Mouse (Mus musculus) telencephalon, adult 2 months (tissue): ENCODE results near the gene Tarbp1.

Experiments
- DNase-seq: peaks from one replicate; pipeline ENCODE4 v3.0.0-alpha.2; 2011; ENCODE audit warnings: low read depth, low spot score

The Tarbp1 gene

DNA sequence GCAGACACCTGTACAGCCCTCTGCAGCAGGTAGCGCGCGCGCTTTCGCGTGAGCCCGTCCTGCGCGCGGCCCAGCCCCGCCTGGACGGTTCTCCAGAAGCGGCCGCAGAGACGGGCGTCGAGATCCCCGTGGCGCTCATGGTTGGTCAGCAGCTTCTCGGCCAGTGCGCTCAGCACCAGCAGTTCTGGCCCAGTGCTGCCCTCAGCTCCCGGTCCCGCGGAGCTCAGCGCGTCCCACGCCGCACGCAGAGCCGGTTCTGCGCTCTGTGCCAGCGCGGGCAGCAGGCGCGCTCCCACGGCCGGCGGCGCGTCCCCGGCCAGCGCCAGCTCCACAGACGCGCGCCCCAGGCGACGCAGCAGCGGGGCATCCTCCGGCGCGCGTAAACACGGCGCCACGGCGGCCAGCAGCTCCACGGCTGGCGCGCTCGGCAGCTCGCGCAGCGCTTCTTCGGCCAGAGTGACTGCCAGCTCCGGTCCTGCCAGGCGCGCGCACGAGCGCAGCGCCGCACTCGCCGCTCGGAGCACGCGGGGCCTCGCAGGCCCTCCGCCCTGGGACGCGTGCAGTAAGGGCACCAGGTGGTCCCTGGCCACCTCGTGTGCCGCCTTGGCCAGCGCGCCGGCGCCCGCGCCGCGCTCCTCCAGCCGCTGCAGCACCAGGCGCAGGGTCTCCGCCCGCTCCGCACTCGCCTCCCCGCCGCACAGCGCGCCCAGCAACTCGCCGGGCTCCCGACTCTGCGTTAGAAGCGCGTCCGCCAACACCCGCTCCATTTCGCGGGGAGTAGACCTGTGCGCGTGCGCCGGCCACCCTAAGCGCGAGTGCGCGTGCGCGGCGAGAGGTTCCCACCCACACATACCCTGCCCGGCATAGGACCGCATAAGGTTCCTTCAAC lies at the start of gene Tarbp1:
Gene Tarbp1 (minus strand): TSS at position 767 of the 889 bp plus-strand sequence.
- DNase-seq, result peak; percentile 69

DNA sequence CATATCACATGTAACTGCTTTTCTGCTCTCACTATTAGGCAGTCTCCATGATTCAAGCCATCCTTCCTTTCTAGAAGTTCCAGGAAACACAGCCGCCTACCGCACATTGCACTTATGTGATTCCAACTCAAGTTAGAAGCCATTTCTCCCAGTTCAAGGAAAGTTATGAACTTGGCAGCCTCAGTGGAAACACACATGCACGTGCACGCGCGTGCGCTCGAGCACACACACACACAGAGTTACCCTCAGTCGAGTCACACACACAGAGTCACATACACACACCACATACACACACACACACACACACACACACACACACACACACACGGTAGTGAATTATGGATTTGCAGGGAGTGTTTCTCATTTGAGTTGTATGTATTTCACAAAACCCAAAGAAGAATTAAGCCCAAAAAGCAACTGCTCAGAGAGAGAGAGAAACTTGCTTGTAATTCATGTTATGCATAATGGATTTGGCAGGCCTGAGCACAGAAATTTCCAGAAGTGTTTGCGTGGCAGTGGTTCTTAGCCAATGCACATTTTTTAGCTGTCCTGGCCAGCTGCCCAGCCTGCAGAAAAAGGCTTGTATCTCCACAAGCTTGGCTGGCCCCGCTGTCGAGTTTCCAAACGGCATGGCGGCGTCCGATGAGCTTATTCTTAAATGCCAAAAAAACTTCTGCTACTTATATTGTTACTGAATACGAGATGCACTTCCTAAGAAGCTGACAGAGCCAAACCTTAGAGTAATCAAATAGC lies 49.5 kb upstream of the Tarbp1 start:
- DNase-seq, result peak; percentile 94

DNA sequence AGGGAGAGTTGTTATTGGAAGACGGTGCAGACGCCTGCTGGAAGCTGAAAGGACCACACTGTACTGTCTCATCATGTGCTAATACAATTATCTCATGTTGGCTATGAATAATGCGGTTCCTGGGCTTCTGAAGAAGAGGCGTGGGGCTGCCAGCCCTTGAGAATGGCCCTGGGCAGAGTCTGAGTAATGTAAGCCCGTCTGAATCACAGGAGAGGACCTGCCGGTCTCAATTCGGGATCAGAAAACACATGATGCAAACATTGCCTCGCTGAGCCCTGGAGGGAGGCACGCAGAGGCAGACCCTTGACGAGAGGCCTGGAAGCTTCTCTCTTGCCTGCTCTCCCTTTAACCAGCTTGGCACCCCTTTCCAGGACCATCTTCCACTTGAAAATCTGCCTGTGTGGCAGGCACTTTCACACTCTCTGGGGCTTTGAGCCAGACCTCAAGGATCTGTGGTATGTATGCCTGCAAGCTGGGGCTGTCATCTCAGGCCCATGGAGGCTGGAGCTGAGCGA lies 48.3 kb upstream of the Tarbp1 start:
- DNase-seq, result no peak

DNA sequence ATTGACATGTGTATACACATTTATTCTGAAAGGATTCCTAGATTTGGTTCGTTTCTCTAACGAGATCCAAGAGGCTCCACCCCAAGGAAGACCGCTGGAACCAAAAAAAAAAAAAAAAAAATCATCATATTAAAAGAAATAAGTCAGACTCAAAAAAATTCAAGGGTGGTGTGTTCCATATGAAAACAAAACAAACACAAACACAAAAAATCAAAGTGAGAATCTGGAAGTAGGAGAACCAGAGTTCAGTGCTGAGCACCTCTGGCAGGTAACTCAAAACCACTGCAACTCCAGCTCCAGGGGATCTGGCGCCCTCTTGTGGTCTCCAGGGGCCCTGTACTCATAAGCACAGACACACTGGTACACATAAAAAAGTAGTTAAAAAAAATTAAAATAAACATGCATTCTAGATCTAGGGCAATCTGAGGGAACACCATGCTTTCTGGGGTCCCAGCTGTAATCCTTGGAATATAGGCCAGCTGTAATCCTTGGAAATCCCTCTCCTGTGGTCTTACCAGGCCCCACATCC lies 44.6 kb upstream of the Tarbp1 start:
- no peak for DNase-seq

DNA sequence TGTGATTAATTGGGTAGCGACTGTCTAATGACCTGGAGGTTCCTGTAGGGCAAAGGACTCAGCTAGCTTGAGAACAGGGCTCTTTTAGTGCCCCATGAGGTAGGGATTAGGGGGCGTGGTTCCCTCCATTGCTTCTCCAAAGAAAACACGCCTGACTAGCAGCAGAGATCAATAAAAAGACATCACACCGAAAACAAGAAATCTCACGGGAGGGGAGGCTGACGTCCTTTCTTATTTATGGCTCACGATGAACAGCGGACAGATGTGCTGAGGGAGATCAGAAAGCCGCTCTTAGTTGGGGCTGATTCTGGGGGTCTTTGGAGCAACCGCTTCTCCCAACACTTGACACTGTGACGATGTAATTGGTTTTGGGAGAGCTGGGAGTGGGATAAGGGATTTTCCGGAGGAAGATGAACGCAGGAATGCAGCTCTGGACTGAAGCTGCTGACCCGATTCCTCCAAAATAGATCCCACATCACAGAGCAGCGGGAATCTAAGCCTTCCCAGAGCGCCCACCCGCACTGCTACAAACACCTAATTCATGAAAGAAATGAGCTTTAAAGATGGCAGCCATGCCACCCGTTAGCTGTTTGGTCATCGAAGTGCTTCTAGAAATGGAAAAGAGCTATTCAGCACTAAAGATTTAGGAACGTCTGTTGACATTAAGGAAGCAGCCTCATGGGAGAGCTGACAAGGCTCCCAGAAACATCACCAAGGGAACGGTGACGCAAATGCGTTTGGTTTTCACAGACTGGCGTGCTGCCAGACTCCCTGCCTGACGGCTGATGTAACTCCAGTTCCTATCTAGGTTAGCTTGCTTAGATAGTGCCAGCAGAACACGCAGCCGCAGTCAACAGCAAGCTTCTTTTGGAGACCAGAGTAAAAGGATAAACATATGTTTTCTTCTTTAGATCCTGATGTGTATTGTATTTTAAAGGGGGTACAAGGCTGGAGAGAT lies 42.0 kb upstream of the Tarbp1 start:
- DNase-seq, result peak; percentile 98

DNA sequence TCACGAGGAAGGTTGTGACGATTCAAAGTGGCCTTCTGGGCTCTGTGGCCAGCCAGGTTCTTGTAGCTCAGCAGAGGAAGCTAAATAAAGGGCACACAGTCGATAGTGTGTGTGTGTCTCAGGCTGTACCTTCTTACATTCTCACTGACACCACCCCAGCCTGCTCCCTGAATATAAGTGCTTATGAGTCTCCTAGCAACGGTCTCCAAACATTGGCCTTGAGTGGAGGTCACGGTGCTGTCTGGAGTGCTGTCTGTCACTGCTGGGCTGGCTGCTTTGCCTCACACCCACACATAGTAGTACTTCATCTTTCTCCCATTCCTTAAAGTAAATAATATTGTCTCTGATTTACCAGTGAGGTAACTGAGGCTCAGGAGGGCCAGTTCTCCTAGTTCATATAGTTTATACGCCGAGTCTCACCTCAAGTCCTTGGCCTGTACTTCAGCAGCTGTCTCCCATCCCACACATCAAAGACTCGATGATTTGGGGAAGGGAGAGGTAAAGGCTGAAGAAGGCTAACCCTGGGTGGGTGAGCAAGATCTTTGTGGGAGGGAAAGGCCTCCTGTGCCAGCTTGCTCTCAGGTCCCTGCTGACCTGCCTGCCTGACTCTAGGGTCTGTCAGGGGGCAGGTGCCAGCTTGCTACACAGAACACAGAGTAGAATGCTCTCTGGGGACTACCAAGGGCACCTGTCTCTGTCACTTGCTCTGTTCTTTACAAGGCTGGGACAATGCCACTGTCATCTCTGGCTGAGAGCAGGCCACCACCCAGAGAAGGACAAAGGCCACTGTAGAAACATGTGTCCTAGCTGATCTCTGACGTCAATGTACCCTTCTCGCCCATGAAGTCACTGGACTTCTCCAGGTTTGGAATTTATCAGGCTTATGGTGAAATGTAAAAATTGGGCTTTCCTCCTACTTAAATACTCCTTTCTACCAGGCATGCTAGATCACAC lies 39.4 kb upstream of the Tarbp1 start:
- DNase-seq, result no peak

DNA sequence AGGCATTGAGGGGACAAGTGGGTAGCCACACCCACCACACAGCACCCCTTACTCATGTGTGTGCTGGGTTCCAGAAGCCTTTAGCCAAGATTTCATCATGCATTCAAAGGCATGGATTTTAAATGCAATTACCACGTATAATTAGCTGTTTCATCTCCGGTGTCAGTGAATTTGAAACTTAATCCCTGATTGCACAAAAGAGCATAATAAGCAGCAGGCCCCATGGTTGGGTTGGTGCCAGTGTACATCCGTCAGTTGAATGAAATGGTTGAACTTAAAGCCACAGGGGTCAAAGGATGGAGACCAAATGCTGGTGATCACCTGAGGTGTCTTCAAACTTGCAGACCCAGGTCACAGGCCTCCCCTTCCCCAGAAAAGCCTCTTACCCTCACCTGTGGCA lies 36.0 kb upstream of the Tarbp1 start:
- no peak for DNase-seq

DNA sequence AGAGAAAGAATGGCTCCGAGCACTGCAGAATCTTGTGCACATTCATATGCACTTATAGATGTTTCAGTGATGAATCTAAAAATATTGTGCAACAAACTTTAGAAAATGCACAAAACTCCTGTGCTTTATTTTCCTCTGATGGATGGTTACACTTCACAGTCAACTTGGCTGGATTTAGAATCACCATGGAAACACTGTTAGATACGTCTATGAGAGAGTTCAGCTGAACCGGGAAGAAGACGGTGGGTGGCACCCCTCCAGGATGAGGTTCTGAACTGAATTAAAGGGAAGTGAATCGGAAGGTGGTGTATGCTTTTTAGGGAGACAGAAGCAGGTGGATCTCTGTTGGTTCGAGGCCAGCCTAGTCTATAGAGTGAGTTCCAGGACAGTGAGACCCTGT lies 34.8 kb upstream of the Tarbp1 start:
- DNase-seq, result no peak

DNA sequence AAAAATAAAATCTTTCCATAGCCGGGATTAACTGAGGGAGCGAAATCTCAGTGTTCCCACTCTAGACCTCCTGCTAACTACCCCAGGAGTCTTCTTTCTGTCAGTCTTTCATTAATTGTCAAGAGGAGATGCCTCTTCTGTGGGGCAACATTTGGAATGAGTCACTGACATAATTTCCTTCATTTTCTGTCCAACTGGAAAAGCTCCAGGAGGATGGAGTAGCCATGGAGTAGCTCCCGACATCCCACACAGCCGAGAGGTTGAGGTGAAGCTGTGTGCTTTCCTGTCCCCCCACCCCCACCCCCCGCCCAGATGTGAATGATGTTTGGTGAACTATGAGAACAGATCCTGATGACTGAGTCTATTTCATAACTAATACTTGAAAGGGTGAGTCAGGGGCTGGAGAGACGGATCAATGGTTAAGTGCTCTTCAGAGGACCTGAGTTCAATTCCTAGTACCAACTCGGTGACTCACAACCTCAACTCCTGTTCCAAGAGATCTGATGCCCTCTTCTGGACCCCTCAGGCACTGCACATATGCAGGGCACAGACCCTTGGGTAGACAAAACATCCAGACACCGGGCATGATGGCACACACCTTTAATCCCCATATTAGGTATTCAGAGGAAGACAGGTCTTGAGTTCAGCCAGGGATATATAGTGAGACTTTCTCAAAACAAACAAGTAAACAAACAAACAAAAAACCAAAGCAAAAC lies 34.2 kb upstream of the Tarbp1 start:
- no peak for DNase-seq

DNA sequence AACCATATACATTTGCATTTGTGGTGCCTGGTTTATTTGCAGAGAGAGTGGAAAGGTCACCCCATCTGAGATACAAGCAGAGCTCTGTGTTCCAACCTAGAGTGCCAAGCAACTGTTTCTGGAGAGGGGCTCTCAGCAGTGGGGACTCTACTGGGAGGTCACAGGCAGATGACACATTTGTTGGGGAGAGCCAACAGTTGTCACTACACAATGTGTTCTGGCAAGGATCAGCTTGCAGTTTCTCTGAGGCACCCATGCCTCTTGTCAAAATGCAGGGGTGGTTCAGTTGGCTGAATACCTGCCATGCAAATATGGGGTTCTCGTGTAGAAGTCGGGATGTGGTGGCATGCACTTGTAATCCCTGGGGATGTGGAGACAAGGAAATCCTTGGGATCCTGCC lies 33.4 kb upstream of the Tarbp1 start:
- no peak for DNase-seq

DNA sequence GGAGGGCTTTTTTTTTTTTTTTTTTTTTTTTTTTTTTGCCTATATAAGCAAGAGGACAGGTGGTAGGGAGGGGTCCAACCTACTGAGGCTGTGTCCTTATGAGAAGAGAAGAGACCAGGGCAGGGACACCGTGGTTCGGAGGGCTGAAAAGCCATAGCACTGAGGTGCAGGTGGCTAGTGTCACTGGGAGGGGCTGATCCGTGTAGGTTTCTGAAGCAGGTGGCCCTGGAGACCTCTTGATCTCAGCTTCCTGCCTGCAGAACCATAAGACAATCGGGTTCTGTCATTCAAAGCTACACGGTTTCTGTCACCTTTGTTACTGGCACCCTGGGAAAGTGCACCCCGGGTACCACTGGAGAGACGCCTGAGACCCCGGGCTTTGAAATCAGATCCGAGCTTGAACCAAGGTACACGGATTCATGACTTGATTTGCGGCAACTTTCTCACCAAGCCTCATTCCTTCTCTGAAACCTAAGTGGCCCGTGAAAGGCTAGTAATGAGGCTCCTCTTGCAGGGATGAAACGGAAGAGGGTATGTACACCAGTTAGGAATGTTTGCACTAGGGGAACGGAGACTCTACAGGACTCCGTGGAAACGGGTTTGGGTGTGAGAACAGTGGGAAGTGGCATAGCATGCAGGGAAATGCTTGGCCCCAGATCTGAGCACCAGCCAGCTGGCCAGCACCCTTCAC lies 29.8 kb upstream of the Tarbp1 start:
- DNase-seq, result no peak

DNA sequence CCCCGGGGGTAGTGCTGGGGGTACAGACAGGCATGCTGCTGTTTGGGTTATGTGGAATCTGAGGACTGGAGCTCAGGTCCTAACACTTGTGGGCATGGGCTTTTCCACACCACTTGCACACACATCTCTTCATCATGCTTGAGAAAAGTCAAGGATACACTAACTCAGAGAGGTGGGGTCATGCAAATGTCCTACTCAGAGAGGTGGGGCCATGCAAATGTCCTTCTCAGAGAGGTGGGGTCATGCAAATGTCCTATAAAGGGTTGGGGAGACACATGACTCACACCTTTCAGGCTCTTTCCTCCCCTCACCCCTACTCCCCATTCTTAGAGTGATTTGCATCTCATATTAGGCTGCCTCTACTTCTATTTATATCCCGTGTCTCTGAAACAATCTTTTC lies 27.9 kb upstream of the Tarbp1 start:
- no peak for DNase-seq

DNA sequence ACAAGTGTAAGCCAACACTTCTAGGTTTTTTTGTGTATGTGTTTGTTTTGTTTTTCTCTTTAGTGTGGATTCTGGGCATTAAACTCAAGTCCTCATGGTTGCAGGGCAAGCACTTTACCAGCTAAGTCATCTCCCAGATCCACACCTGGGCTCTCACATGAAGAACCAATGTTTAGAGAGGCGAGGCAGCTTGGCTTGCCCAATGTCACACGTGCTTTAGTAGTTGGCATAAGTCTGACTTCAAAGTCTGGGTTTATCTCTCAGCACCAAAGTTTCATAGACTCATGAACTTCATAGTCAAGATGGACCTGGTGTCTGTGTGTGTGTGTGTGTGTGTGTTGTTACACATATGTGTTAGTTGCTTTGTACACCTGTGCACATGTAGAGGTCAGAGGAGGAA lies 24.5 kb upstream of the Tarbp1 start:
- DNase-seq, result no peak

DNA sequence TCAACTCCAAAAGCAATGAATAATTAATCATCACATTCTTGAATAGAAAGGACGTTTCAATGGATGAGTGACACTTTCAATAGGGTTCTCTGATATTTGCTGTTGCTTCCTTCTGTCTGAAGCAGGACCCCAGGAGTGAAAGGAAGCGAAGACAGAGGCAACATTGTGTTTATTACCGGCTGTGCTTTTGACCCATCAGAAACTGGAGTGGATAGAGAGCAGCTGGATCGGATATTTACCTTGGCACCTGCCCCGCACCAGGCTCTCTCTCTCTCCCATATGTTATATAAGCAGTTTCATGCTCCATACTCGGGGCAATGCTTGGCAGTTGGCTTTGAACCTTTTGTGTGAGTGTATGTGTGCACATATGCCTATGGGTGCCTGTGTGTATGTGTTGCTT lies 23.6 kb upstream of the Tarbp1 start:
- no peak for DNase-seq

DNA sequence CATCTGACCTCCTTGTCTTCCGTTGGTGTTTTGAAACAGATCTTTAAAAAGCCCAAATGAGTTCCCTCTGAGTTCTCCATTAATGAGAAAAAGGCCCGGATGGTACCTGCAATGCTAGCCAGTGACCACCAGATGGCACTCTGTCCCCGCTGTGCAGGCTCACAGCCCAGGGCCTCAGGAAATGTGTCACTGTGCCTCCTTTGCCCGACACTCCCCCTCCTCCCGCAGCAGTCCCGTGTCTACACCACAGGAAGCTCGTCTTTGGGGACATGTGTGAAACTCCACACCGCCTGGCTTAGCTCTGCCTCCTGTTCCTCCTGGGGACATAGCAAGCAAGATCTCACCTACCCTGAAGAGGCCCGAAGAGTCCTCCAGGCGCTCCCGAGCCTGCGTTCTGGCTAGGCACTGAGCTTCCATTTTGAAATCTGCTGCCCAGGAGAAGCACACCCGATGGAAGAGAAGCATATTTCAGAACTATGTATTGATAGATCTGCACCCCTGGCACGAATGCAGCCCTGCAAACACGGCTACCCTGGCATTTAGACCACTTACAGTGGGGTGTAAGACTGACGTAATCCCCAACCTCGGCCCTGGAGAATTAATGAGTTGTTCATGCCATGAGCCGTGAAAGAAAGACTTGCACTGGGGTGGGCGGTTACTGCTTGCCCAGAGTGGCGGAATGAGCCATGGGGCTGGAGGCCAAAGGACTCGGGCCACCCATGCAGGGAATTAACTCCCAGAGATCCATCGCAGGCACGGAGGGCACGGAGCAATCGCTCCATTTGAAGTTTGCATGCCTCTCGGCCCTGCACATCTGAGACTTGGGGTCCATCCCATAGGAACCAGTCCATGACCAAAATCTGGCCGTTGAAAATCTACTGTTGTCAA lies 22.9 kb upstream of the Tarbp1 start:
- DNase-seq, result peak; percentile 85

DNA sequence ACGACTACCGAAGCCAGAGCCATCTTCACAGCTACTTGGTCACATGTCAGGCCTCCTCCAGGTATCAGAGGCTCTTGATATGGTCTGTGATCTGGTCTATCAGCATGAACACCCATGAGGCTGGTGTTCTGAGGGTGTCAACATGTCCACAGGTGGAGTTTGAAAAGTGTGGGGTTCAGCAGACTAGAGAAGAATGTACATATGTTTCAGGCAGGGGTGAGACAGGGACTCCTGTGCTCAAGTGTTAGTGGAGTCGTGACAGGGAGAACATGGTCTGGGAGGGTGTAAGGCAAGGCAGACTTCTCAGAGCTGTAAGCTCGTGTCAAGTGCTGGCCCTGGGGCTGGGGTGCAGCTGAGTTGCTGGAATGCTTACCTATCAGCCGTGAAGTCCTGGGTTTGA lies 22.1 kb upstream of the Tarbp1 start:
- DNase-seq, result no peak

DNA sequence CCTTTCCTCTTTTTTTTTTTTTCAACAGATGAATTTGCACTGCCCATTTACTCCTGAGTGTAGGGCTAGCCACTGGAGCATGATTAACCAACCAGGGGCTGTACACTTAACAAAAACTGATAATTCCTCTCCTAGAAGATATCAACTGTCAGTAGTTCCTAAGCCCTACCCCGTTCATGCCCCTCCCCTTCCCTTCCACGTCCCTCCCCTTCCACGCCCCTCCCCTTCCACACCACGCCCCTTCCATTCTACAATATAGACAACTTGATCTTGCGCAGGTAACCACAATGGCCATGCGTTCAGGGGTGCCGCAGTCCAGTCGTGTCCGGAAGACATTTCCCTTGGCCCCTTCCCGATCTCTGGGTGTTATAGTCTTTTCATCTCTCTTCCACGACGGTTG lies 20.6 kb upstream of the Tarbp1 start:
- DNase-seq, result no peak
